Mouse (Mus musculus) gastrocnemius, postnatal 4 days (tissue): ENCODE results near the gene Tax1bp1. TPM values are rescaled to one million over a fixed set of nuclear protein-coding genes. Genes with fewer than 3 reads are reported as not detected.
A peak's percentile ranks its signal among the peaks of the same experiment; 100 is the strongest.
"Not testable (repeated sequence)": the region's sequence is repeated elsewhere in the genome, so short reads cannot be mapped to it uniquely, and the experiment has no call there.

Experiments
- DNase-seq, 2 experiments: peaks; one replicate each; pipeline ENCODE4 v3.0.0; 2021 to 2022; ENCODE audit warnings: low spot score in 2 of 2, mixed read lengths in 2 of 2
- long read RNA-seq, 2 experiments: library from polyadenylated mRNA; stranded (forward); transcript quantifications; one replicate each; pipeline ENCODE4 v2.0.0; 2021
- total RNA-seq, 2 experiments: library from RNA; stranded (reverse); gene quantifications; 2 replicates each; pipeline ENCODE4 v1.2.3; 2021

The Tax1bp1 gene
- total RNA-seq = 10 to 100 TPM; 61.3 to 73.4 TPM
- long read RNA-seq, experiment 1, transcript Tax1bp1-201 (18 exons, 3,285 nt) = major isoform, 93 of 121 reads
- long read RNA-seq, experiment 1, partial matches to known transcripts = 4 of 121 reads
- long read RNA-seq, experiment 1, other reads (novel, unspliced or antisense) = 24 of 121 reads
- long read RNA-seq, experiment 2, transcript Tax1bp1-201 (18 exons, 3,285 nt) = major isoform, 85 of 115 reads
- long read RNA-seq, experiment 2, partial matches to known transcripts = 7 of 115 reads
- long read RNA-seq, experiment 2, other reads (novel, unspliced or antisense) = 23 of 115 reads

GRCm38 (mm10) chr6:52713104-52713896 lies at the start of gene Tax1bp1:
TSS of gene Tax1bp1 (plus strand) at chr6:52713729.
- DNase-seq = peak; percentile 72 to 93

GRCm38 (mm10) chr6:52667641-52668040 lies 45.9 kb upstream of the Tax1bp1 start:
- DNase-seq = no peak

- not testable (repeated sequence) for DNase-seq
These were observed 43.7 kb upstream of the Tax1bp1 start for GRCm38 (mm10) chr6:52669878-52670277.

DNA sequence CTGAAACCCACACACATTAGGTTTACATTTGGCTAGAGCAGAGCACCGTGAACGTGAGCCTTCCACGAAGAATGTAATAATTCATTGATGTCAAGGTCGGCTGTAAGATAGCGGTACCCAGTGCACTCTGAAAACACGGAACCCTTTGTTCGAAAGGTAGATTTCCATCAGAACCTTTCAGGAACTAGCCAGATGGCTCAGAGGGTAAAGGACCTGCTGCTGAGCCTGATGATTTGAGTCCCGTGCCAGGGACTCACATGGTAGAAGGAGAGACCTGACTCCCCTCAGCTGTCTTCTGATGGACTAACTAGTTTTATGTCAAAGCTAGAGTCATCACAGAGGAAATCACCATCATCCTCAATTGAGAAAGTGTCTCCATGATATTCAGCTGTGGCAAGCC lies 41.7 kb upstream of the Tax1bp1 start:
- DNase-seq = no peak

DNA sequence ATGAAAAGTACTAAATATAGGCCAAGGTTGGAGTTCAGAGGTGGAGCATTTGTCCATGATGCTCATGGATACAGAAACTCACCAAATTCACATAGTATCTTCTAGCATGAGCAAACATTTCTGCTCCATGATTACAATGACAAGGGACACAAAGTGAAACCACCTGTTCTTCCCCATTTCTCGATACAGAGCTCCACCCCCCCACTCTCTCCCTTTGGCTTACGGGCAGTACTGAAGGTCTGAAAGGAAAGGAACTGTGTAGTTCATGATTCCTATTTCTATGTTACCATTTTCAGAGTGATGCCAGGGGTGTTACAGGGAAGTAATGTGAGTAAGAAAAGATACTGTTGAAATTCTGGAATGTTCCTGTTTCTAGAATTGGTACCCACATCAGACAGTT lies 41.0 kb upstream of the Tax1bp1 start:
- DNase-seq = no peak

GRCm38 (mm10) chr6:52673706-52674105 lies 39.8 kb upstream of the Tax1bp1 start:
- no peak for DNase-seq

GRCm38 (mm10) chr6:52674541-52674940 lies 39.0 kb upstream of the Tax1bp1 start:
- DNase-seq = no peak

DNA sequence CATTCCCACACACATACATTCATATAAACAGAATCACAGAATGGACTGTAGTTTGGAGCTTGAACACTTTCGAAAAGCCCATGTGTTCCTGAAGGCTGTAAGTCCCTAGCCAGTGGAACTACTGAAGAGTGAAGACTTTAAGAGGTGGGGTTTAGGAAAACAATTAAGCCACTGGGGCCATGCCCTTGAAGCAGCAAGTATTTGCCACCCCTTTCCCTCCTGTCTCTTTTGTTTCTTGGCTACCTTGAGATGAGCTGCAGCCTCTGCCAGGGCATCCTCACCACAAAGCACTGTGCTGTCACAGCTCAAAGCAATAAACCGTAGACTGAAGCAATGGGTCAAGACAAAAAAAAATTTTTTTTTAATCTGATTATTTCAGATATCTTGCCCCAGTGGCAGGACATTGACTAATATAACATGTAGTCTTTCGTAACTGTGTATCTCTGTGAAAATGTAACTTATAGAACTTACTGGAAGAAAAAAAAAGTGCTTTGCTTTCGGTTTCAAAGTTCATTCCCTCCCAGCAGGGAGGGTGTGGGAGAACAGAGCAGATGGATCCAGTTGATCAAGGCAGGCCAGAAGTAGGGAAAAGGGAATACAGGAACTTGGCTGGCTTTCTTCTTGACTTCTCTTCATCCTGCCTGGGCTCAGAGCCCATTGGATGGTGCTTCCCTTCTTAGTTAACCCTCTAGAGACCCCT lies 38.2 kb upstream of the Tax1bp1 start:
- DNase-seq = peak in 1 of 2 experiments; percentile 38

DNA sequence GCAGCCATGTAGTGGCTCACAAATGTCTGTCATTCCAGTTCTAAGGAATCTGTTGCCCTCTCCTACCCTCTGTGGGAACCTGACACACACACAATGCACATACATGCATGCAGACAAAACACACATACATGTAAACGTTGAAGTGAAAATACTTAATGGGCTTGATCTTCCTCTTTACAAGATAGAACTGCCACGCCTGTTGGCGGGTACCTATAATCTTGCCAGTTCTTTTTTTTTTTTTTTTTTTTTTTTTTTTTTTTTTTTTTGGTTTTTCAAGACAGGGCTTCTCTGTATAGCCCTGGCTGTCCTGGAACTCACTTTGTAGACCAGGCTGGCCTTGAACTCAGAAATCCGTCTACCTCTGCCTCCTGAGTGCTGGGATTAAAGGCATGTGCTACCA lies 36.0 kb upstream of the Tax1bp1 start:
- not testable (repeated sequence) for DNase-seq

GRCm38 (mm10) chr6:52679565-52679964 lies 34.0 kb upstream of the Tax1bp1 start:
- DNase-seq = no peak

GRCm38 (mm10) chr6:52680458-52681032 lies 33.0 kb upstream of the Tax1bp1 start:
- no peak for DNase-seq

DNA sequence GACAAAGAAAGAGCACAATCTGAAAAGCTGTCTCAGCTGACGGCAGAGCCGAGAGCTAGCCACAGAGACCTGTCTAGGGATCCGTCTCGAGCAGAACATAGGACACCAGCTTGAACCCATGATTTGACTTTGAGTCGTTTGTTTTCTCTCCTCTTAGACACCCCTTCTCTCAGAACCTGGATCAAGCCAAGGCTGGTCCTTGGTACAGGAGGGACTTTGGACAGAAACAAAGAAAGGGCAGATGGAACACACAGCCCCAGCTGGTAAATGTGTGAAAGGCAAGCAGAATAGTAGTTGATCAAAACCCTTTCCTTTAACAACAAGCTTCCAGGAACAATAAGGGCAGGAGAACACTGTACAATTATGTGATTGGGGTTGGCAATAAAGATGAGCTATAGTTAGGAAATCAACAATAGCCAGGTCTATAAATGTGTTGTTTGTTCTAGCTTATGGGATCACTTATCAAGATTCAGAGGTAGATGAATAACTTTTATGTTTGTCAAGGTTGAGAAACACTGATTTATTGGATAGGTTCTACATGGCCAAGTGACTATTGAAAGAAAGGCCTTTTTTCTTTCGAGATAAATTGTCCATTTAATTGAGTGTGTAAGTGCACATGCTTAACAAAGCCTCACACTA lies 31.6 kb upstream of the Tax1bp1 start:
- no peak for DNase-seq

DNA sequence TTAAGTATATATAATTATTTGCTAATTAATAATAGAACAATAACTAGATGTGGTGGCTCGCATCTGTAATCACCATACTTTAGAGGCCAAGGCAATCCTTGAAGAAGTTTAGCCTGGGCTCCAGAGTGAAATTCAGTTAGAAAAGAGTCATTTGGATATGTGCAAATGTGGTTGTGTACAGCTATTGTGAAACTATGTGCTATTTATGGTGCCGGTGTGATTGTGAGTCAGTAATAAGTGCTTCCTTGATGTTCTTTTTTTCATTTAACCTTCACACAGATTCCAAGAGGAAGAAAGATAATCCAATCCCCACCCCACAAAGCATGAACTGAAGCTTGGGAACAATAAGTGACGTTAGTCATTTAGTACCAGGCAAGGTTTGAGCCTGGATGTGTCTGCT lies 30.9 kb upstream of the Tax1bp1 start:
- no peak for DNase-seq

DNA sequence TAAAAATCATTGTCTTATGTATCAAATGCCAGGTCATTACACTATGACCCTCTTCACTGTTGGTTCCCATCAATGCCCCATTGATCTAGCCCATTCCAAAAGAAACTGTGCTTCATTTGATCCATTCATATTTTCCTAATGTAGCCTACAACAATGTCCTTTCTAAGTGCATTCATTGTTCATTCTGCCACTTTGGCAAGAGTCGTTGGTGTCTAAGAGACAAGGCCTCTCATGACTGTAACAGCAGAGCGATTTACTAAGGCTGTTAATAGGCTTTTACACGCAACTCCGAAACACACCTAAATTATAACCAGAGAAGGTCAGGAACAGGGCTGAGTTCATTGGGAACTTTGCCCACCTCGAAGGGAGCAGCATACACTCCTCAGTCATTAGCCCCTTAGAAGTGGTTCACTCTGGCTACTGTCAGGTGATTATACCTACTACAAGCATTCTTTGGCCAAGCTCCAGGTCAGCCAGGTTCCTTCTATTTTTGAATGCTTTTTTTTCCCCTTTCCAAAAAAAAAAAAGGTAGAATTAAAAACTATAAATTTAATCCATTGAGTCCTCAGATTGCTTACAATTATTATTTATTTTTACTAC lies 26.5 kb upstream of the Tax1bp1 start:
- DNase-seq = no peak

- DNase-seq = no peak
These were observed 23.2 kb upstream of the Tax1bp1 start for GRCm38 (mm10) chr6:52690365-52690764.

DNA sequence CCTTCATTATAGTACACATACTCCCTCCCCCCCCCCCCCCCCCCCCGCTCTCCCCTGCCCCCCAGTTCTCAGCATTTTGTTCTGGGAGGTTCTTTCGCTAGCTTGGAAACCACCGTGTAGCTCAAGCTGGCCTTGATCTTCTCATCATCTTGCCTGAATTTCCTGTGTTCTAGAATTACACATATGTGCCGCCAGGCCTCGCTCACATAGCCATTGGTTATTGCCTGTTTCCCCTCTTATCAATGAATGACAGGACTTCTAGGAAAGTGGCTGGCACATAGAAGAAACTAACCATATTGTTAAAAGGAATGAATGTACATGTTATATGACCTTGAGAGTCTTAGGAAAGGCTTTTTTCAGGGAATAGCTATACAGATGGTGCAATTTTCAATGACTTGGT lies 21.7 kb upstream of the Tax1bp1 start:
- DNase-seq = no peak

DNA sequence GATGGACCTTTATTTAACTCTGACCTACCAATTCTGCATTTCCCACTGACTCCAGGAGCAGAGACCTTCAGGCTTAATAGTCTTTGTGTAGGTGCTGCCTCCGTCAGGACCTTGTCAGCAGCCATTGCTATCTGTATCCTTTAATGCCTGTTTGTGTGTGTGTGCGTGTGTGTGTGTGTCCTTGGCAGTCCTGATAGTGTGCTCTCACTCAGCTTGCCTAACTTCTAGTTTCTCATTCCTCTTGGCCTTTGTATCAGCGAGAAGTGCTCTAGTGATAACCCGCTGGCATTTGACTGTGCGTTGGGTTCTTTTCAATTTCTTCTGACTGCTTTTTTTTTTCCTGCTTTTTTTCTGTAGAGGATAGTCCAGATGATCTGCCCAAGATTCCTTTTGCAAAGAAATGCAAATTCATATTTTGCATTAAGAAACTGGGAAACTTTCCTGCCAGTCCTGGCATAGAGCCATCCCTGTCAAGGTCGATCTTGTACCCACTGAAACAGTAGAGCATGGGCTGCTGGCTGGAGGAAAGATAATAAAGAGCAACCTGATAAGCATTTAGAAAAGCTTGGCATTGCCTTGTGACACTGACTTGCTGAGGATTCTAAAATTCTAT lies 21.0 kb upstream of the Tax1bp1 start:
- no peak for DNase-seq

DNA sequence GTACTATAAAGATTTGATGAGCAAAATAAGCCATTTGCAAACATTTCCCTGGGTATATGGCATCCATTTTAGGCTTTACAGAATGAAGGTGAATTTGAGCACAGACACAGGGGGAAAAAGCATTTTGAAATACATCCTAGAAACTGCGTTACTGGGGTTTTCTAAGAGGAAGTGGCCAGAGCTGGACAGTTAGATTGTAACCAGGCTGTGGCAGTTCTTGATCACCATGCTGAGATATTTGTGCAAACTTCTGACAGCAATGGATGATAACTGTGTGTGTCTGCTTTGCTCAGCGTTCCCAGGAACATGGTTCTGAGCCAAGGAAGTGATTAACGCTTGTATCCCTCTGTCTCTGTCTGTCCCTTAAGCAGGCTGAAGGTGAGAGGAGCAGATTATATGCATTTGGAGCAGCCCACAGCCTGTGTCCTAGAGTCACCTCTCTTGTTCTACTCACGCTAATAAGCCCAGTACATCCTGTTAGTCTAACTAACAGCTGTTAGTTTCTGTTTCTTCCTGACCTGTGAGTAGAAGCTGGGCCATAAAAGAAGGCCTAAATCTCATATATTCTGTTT lies 15.5 kb upstream of the Tax1bp1 start:
- DNase-seq = no peak

- DNase-seq = no peak
These were observed 14.5 kb upstream of the Tax1bp1 start for GRCm38 (mm10) chr6:52699050-52699449.

GRCm38 (mm10) chr6:52699899-52700298 lies 13.6 kb upstream of the Tax1bp1 start:
- DNase-seq = no peak
